Mouse (Mus musculus): ENCODE data around the gene Vezf1.

DNA sequence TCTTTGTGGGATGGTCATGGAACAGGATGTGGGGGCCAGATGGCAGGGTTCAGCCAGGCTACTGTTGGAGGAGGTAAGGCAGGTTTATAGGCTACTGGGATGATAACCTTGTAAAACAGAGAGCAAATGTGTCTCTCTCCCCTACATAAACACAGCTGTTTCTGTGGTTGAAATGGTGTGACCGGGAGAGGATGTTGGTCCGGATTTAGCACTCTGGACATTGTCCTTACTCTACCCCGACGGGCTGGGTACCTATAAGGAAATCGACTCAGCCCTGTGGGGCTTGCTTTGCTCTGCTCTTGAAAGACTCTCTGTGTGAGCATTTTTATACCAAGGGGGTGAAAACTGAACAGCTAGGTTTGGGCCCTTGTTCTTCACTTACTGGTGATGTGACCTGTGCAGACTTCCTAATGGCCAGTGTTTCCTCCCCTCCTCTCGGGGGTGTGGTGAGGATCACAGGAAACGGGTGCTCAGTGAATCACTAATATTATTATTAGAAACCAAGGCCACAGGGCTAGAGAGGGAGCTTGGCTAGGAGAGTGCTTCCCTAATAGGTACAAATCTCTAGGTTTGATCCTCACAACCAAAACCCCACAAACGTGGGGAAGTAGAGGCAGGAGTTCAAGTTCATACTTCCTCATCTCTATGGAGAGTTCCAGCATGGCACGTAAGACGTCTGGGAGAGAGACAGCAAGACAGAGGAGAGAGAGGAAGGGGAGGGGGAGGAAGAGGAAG is 49.4 kb downstream of the Vezf1 start:
- TF ChIP-seq CTCF (IDR thresholded peaks at IDR 0.05; ENCODE audit: borderline replicate concordance, extremely low read depth, insufficient read depth, insufficient read length) (no peak), POLR2A (IDR thresholded peaks at IDR 0.05; ENCODE audit: borderline replicate concordance, extremely low read depth, insufficient read depth, insufficient read length, poor library complexity, severe bottlenecking) (no peak)
